Mouse (Mus musculus) left cerebral cortex, postnatal 25 days (tissue): ENCODE measurements at regions not wholly inside any gene's neighbourhood (a gene's known extent, or its start where the extent isn't known, plus 50 kb on each side); places are given as distances from the start of the nearest gene placed in this dataset.

Experiments used
- DNase-seq, 2 experiments: peaks; one replicate each; pipeline ENCODE4 v3.0.0; 2022; ENCODE audit warnings: low spot score in 2 of 2, mixed read lengths in 1 of 2
- intact Hi-C: fragments of 180-260 bp; cut with DNase I; formaldehyde crosslinking; loops from one replicate; pipeline ENCODE4 v1.15.1; 2025

DNA sequence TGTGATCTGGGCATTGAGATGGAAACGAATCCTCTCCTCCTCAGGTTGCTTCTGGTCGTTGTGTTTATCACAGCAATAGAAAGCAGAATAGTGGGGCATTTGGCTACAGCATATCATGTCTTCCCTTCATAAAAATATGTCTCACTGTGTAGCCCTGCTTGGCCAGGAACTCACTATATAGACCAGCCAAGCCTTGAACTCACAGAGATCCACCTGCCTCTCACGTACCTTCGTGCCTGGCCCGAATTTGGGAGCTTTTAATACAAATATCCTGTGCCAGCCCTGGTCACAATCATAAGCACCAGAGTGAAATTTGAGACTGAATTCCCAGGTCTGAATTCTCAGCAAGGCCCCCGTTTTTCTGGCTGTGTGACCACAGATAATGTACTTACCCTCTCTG is 87.7 kb upstream of the Pgrmc2 start:
- no peak for DNase-seq
- intact Hi-C loops = no loop called here

DNA sequence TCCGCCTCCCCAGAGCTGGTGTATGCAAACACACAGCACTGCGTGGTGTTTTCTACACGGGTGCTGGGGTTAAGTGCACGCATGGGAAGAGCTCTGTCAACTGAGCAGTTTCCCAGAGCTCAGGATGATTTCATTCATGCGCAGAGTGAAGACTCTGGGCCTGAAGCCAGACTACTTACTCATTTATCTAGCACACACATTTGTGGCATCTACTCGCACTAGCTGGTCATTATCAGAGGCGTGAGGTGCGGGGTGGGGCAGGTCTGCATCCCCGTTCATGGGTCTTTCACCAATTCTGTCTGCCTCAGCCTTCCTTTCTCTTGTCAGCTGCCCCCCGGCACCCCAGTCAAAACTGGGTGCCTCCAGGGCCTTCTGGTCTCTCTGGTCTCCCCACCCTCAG is 86.6 kb upstream of the Pgrmc2 start:
- intact Hi-C loops = no loop called here
- peak in 1 of 2 experiments; percentile 65 for DNase-seq

- no peak for DNase-seq
- intact Hi-C loops = no loop called here
Observed at GRCm38 (mm10) chr3:41168181-41168967, 85.5 kb upstream of the Pgrmc2 start.

DNA sequence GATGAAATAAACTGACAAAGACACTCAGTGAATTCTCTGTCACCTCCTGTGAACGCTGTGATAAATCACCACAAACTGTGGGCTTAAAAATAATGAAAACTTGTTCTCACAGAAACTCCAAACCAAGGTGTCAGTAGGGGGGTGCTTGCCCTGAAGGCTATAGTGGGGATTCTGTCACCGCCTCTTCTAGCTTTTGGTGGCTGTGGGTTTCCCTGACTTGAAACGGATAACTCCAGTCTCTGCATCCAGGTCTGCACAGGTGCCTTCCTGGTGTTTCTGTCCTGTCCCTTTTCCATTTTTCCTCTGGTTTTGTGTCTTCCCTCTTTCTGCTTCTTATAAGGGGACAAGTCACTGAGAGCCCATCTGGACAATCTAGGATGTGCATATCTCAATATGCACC is 84.6 kb upstream of the Pgrmc2 start:
- intact Hi-C loops = no loop called here
- no peak for DNase-seq

- DNase-seq = no peak
- intact Hi-C loops = no loop called here
Observed at GRCm38 (mm10) chr3:41164736-41165135, 81.9 kb upstream of the Pgrmc2 start.

GRCm38 (mm10) chr3:41163767-41164166 is 80.9 kb upstream of the Pgrmc2 start:
- intact Hi-C loops = no loop called here
- no peak for DNase-seq

GRCm38 (mm10) chr3:41162514-41162913 is 79.7 kb upstream of the Pgrmc2 start:
- intact Hi-C loops = no loop called here
- DNase-seq = no peak

DNA sequence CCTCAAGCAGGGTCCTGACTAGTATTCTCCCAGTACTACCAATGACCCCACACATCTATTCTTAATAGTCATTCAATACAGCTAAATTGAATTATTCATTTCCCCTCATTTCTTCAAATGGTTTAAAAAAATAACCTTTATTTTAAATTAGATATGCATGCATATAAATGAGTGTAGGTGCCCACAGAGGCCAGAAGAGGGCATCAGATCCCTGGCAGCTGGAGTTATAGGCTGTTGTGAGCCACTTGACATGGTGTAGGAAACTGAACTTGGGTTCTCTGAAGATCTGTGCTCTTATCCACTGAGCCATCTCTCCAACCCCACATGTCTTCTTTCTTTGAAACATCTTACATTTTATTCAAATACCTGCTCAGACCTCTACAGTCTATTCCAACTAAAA is 77.8 kb upstream of the Pgrmc2 start:
- DNase-seq = no peak
- intact Hi-C loops = no loop called here

GRCm38 (mm10) chr3:41158314-41158973 is 75.6 kb upstream of the Pgrmc2 start:
- peak in 1 of 2 experiments; percentile 49 for DNase-seq
- intact Hi-C loops = loop anchor here (5.0 kb wide), 1 partner anchor 51 kb away; no protein-coding TSS in a partner anchor

DNA sequence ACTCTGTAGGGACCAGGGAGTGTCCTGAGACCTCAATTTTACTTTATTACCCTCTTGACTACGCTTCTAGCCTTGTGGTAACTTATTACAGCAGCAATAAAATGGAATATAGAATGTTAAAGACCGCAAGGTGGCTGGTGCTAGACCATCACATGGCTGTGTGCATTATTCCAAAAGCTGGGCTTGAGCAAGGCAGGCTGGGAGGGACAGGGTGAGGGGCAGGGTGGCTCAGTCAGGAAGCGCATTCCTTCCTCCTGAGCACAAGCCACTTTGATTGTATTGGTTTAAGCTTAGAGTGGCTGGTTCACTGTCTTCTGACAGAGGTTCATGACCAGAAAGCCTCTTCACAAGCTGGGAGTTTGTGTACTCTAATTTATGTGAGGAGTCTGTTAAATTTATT is 74.6 kb upstream of the Pgrmc2 start:
- DNase-seq = no peak
- intact Hi-C loops = loop anchor here (5.0 kb wide), 1 partner anchor 50 kb away; no protein-coding TSS in a partner anchor

DNA sequence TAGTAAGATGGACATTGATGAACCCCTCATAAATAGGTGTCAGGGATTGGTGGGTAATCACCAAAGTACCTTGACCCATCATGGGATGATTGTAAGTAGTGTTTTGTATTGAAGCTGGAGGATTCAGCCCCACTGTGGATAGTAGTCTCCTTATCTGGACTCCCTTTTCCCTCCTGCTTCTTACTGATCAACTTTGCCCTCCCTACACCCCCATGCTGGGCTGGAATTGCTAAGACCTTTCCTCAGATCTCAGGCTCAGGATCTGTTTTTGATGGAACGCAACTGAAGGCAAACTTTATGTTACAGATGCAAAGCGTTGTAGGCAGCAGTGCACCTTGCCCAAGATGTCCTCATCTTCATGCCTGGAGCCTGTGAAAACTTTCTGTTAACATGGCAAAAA is 73.7 kb upstream of the Pgrmc2 start:
- DNase-seq = no peak
- intact Hi-C loops = loop anchor here (5.0 kb wide), 1 partner anchor 49 kb away; no protein-coding TSS in a partner anchor

GRCm38 (mm10) chr3:41155132-41155760 is 72.4 kb upstream of the Pgrmc2 start:
- intact Hi-C loops = loop anchor here (5.0 kb wide), 1 partner anchor 48 kb away; no protein-coding TSS in a partner anchor
- peak; percentile 21 to 78 for DNase-seq

GRCm38 (mm10) chr3:41154402-41154801 is 71.6 kb upstream of the Pgrmc2 start:
- intact Hi-C loops = no loop called here
- no peak for DNase-seq

GRCm38 (mm10) chr3:41151989-41152388 is 69.1 kb upstream of the Pgrmc2 start:
- no peak for DNase-seq
- intact Hi-C loops = no loop called here

GRCm38 (mm10) chr3:41140391-41140790 is 57.5 kb upstream of the Pgrmc2 start:
- no peak for DNase-seq
- intact Hi-C loops = no loop called here

- intact Hi-C loops = no loop called here
- DNase-seq = no peak
Observed at GRCm38 (mm10) chr3:41137931-41138330, 55.1 kb upstream of the Pgrmc2 start.

DNA sequence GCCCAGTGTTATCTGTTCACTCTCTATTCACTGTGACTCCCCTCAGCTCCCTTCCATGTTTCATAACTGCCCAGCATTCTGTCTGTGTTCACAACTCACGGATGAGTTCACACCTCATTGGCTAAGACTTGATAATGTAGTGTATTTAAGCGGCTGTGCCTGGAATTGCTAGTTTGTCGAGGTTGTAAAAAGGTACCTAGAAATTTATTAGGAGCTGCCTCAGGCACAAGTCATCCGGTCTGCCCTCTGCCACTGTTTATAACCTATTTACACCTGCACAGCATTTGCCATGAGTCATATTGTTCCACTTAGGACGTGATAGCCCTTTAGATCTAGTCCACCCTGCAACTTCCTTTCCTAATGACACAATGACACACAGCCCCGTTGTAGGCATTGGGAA is 50.0 kb upstream of the Pgrmc2 start:
- intact Hi-C loops = no loop called here
- DNase-seq = no peak
